Mouse (Mus musculus) midbrain, embryonic 11.5 days (tissue): ENCODE measurements around the gene Ak1. TPM values are rescaled to one million over a fixed set of nuclear protein-coding genes. Genes with fewer than 3 reads are reported as not detected.

Experiments
- ATAC-seq: fragments of 200-750 bp; cut with Nextera tagmentation; 2 replicates; pipeline ENCODE4 v1.8.0; 2017; ENCODE audit warnings: moderate TSS enrichment, moderate library complexity; ENCODE audit not compliant: low FRiP score
- DNase-seq: peaks from one replicate; pipeline ENCODE4 v3.0.0; 2015; ENCODE audit warnings: low spot score; ENCODE audit errors: missing footprints
- H3K27ac ChIP-seq: fragments of 300-500 bp; sonication (generic); 2 replicates; pipeline ENCODE4 v1.5.1; 2014; ENCODE audit warnings: low read depth, low read length
- H3K27me3 ChIP-seq: fragments of 300-500 bp; sonication (generic); 2 replicates; pipeline ENCODE4 v1.6.1; 2014; ENCODE audit warnings: mild to moderate bottlenecking, low read length, moderate library complexity, mixed read lengths; ENCODE audit not compliant: control insufficient read depth, insufficient read depth
- H3K36me3 ChIP-seq: fragments of 300-500 bp; sonication (generic); 2 replicates; pipeline ENCODE4 v1.6.1; 2014; ENCODE audit warnings: mild to moderate bottlenecking, low read length, moderate library complexity, mixed read lengths; ENCODE audit not compliant: control insufficient read depth, insufficient read depth
- H3K4me1 ChIP-seq: fragments of 300-500 bp; sonication (generic); 2 replicates; pipeline ENCODE4 v1.6.1; 2014; ENCODE audit warnings: low read length; ENCODE audit not compliant: control insufficient read depth, insufficient read depth
- H3K4me2 ChIP-seq: fragments of 300-500 bp; sonication (generic); 2 replicates; pipeline ENCODE4 v1.6.1; 2014; ENCODE audit warnings: mild to moderate bottlenecking, moderate library complexity
- H3K4me3 ChIP-seq: fragments of 300-500 bp; sonication (generic); 2 replicates; pipeline ENCODE4 v1.5.1; 2014; ENCODE audit warnings: low read depth, low read length
- H3K9ac ChIP-seq: fragments of 300-500 bp; sonication (generic); 2 replicates; pipeline ENCODE4 v1.6.1; 2014; ENCODE audit warnings: low read length
- H3K9me3 ChIP-seq: fragments of 300-500 bp; sonication (generic); 2 replicates; pipeline ENCODE4 v1.6.1; 2016; ENCODE audit warnings: low read length; ENCODE audit not compliant: control insufficient read depth
- WGBS: fragments of 180-500 bp; shearing (Covaris S2); extraction: QIAGEN DNeasy Blood & Tissue Kit; methylation state at CpG from one replicate; pipeline ENCODE4 v1.1.7; 2014; 5-methylcytosine and 5-hydroxymethylcytosine counted together
- polyA plus RNA-seq: library from polyadenylated mRNA; unstranded; fragments of >200 nt; fragmentation: Nextera tagmentation; extraction: Ambion mirVana; gene quantifications from 2 replicates; pipeline ENCODE4 v1.2.1, GENCODE M21; 2014

Ak1 gene
- polyA plus RNA-seq, 1 experiment from 2014 or later, result 22.0 TPM

DNA sequence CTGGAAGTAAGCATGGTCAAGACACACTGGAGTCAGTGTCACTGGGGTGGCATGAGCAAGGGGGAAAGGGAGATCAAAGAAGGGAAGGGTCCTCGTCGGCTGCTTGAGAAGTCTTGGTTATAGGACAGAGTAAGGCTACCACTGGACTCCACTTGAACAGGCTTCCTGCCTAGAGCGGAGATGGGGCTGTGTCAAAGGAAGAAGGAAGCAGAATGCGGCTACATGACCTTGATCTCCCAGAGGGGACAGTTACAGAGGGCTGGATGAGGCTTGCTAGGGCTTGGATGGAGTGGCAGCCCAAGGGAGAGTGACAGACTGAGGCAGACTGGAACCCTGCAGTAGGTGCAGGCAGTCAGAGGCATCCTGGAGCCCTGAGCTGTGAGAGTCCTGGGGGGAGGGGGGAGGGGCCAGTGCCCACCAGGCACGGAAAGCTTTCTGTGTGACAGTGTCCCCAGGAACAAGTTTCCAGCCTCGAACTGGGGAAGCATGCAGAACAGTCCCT lies 19.0 kb downstream of the Ak1 start:
- Histone ChIP-seq H3K4me1 (peaks cover 3% of the 10 kb centered on the region; the same call in 1 of the 2 replicates), H3K27ac (no peak overlapping the region), H3K9ac (no peak overlapping the region), H3K9me3 (no peaks in the 10 kb centered on the region), H3K27me3 (no peaks in the 10 kb centered on the region), H3K4me3 (no peak overlapping the region), H3K36me3 (no peaks in the 10 kb centered on the region), H3K4me2 (no peak overlapping the region)
- WGBS, result 65% methylated on average over 6 of the region's 6 CpGs
- no peak for ATAC-seq
- no peak for DNase-seq

DNA sequence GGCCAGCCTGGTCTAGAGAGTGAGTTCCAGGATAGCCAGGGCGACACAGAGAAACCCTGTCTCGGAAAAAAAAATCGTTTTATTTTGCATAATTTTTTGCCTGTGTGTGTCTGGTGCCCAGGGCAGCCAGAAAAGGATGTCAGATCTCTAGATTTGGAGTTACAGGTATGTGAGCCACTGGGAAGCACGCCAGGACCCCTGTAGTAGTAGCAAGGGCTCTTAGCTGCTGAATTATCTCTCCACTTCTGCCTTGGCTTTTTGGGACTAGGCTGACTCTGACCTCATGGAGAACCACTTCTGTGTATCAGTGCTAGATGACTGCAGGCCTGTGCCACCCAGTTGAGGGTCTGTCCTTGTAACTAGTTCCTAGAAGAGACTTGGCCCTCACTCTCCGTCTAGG lies 20.3 kb downstream of the Ak1 start:
- ATAC-seq (no peak), DNase-seq (no peak)
- Histone ChIP-seq H3K4me2 (no peak overlapping the region), H3K4me1 (peaks cover 3% of the 10 kb centered on the region; the same call in 1 of the 2 replicates), H3K36me3 (no peaks in the 10 kb centered on the region), H3K27me3 (no peaks in the 10 kb centered on the region), H3K9ac (no peak overlapping the region), H3K9me3 (no peaks in the 10 kb centered on the region), H3K4me3 (no peak overlapping the region), H3K27ac (no peak overlapping the region)
- WGBS, result 86% methylated on average over 5 of the region's 5 CpGs

- Histone ChIP-seq H3K9me3 (no peaks in the 10 kb centered on the region), H3K4me3 (no peak overlapping the region), H3K9ac (no peak overlapping the region), H3K4me2 (no peak overlapping the region), H3K27me3 (no peaks in the 10 kb centered on the region), H3K36me3 (no peaks in the 10 kb centered on the region), H3K4me1 (peaks cover 3% of the 10 kb centered on the region; the same call in 1 of the 2 replicates), H3K27ac (no peak overlapping the region)
- ATAC-seq (no peak), DNase-seq (no peak)
- WGBS, result 84% methylated on average over 7 of the region's 7 CpGs
Measured at GRCm38 (mm10) chr2:32642813-32643212, 21.3 kb downstream of the Ak1 start.

- Histone ChIP-seq H3K36me3 (no peaks in the 10 kb centered on the region), H3K9ac (no peak overlapping the region), H3K4me3 (no peak overlapping the region), H3K27ac (no peak overlapping the region), H3K27me3 (no peaks in the 10 kb centered on the region), H3K4me1 (no peaks in the 10 kb centered on the region), H3K9me3 (no peaks in the 10 kb centered on the region), H3K4me2 (no peak overlapping the region)
- DNase-seq (no peak), ATAC-seq (no peak)
- 89% methylated on average over 9 of the region's 9 CpGs for WGBS
Measured at GRCm38 (mm10) chr2:32644083-32644482, 22.5 kb downstream of the Ak1 start.

- no peaks in the 10 kb centered on the region for H3K4me1 ChIP-seq
- no peak overlapping the region for H3K4me3 ChIP-seq
- WGBS, result 83% methylated on average over 8 of the region's 8 CpGs
- H3K27me3 ChIP-seq, result no peaks in the 10 kb centered on the region
- no peak overlapping the region for H3K27ac ChIP-seq
- no peak overlapping the region for H3K9ac ChIP-seq
- no peak overlapping the region for H3K4me2 ChIP-seq
- ATAC-seq, result no peak
- H3K36me3 ChIP-seq, result no peaks in the 10 kb centered on the region
- DNase-seq, result no peak
- no peaks in the 10 kb centered on the region for H3K9me3 ChIP-seq
Measured at GRCm38 (mm10) chr2:32644799-32645475, 23.4 kb downstream of the Ak1 start.

DNA sequence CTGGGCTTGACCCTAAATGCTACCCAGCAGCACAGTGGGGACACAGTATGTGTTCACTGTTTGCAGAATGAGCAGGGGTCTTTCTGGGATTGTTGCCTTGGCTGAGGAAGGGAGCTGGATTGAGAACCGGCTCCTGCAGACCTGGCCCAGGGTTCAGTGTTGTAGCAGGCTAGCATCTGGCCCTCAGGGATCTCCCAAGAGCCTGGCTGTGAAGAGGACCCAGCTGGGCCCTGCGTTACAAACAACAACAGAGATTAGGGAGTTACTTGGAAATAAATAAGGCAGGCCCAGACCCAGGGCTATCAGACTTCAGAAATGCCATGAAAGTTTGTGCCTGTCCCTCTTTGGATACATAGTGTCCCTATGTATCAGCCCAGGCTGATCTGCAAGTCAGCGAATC lies 24.1 kb downstream of the Ak1 start:
- DNase-seq (no peak), ATAC-seq (no peak)
- H3K27me3 ChIP-seq, result no peaks in the 10 kb centered on the region
- no peaks in the 10 kb centered on the region for H3K4me1 ChIP-seq
- H3K4me3 ChIP-seq, result no peak overlapping the region
- WGBS, result 71% methylated on average over 3 of the region's 3 CpGs
- H3K9me3 ChIP-seq, result no peaks in the 10 kb centered on the region
- no peaks in the 10 kb centered on the region for H3K36me3 ChIP-seq
- H3K27ac ChIP-seq, result no peak overlapping the region
- H3K9ac ChIP-seq, result no peak overlapping the region
- no peak overlapping the region for H3K4me2 ChIP-seq

DNA sequence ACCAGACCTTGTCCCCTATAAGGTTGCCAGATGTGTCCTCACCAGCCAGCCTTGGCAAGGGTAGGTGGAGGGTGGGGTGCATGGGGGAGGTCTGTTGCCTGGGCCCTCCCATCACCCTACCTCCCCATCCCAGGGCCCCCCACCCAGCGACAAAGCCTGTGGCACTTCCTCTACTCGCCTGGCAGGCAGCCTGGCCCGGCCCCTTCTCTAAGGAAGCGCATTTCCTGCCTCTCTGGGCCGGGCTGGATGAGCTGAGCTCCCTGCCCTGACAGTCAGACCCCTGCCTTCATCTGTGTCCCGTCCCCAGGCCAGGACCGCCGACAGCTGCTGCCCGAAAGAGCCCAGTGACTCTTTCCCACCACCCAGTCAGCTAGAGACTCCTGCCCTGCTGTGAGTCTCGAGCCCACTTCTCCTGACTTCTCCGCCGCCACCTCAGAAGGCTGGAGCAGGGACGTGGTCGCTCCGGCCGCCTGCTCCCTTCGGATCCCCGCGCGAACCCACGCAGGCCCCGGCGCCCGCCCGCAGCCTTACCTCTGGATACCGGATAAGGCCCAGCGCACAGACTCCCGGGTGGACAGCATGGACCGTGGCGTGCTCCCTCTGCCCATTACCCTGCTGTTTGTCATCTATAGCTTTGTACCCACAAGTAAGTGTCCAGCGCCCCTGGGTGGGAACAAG lies 25.0 kb downstream of the Ak1 start, which contains the start of gene Eng:
Gene Eng (plus strand): TSS at position 217 of the 678 bp plus-strand sequence.
- H3K4me1 ChIP-seq, result no peaks in the 10 kb centered on the region
- no peak within 1 kb of the TSS for H3K4me2 ChIP-seq
- DNase-seq (no peak), ATAC-seq (no peak)
- H3K9me3 ChIP-seq, result no peaks in the 10 kb centered on the region
- H3K27ac ChIP-seq, result no peak within 1 kb of the TSS
- peak within 1 kb of the TSS; percentile 12; the same call in 1 of the 2 replicates for H3K4me3 ChIP-seq
- no peaks in the 10 kb centered on the region for H3K36me3 ChIP-seq
- H3K9ac ChIP-seq, result peak within 1 kb of the TSS; percentile 31
- WGBS, result 58% methylated on average over 31 of the region's 31 CpGs
- no peaks in the 10 kb centered on the region for H3K27me3 ChIP-seq

GRCm38 (mm10) chr2:32647366-32647765 lies 25.8 kb downstream of the Ak1 start:
- ATAC-seq, result no peak
- no peak for DNase-seq
- no peak overlapping the region for H3K9ac ChIP-seq
- H3K4me1 ChIP-seq, result no peaks in the 10 kb centered on the region
- no peak overlapping the region for H3K4me3 ChIP-seq
- no peaks in the 10 kb centered on the region for H3K9me3 ChIP-seq
- no peak overlapping the region for H3K27ac ChIP-seq
- no peak overlapping the region for H3K4me2 ChIP-seq
- WGBS, result 92% methylated on average over 7 of the region's 7 CpGs
- H3K36me3 ChIP-seq, result no peaks in the 10 kb centered on the region
- H3K27me3 ChIP-seq, result no peaks in the 10 kb centered on the region

- DNase-seq, result no peak
- no peak overlapping the region for H3K27ac ChIP-seq
- H3K9me3 ChIP-seq, result no peaks in the 10 kb centered on the region
- H3K4me2 ChIP-seq, result no peak overlapping the region
- ATAC-seq, result no peak
- H3K4me1 ChIP-seq, result no peaks in the 10 kb centered on the region
- H3K4me3 ChIP-seq, result no peak overlapping the region
- no peaks in the 10 kb centered on the region for H3K36me3 ChIP-seq
- WGBS, result 63% methylated on average over 7 of the region's 7 CpGs
- no peaks in the 10 kb centered on the region for H3K27me3 ChIP-seq
- H3K9ac ChIP-seq, result no peak overlapping the region
Measured at GRCm38 (mm10) chr2:32653764-32654163, 32.2 kb downstream of the Ak1 start.
